ENCODE assay signal across 7 mouse cellular contexts in the genomic region with DNA sequence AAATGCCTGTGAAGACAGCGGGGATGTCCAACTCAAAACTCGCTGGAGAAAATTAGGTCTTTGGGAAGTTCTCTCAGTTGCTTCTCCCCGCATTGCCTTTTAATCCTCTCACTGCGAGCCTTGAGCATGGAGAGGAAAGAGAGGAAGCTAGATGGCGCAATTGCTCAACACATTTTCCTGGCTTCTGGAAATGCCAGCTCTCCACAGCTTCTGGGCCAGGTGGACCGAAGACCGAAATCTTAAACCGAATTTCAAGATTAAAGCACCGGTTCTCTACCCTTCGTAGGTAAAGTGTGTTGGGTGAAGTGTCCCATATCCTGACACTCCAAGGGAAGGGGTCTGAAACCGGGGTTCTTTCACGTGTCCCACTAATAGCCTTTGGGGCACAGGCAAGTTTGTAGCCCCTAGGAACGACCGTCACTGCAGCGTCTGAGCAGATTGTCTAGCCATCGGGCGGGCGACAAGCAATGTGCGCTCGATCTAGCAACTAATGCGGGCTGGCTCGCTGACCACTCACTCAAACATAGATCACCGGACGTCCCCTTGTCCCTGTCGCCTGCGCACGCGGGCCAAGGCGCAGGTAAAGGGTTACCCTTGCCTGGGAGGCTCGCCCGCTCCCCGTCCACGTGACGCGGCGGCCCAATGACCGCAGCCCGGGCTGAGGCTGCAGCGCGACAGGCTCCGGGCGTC. TPM values are rescaled to one million over a fixed set of nuclear protein-coding genes. Genes with fewer than 3 reads are reported as not detected.
A peak's percentile ranks its signal among the peaks of the same experiment; 100 is the strongest.
DNase-seq lines count a peak whose midpoint lies in the region; ATAC-seq and TF ChIP-seq lines count a peak whose summit lies in the region.

A gene (plus strand): TSS at position 545 of the 690 bp plus-strand sequence.

- 3% methylated on average over 42 of the region's 42 CpGs for WGBS in embryonic facial prominence, embryonic 10.5 days
- 3% methylated on average over 42 of the region's 42 CpGs for WGBS in heart, adult 2 months
- 2% methylated on average over 42 of the region's 42 CpGs for WGBS in kidney, adult 2 months
- 3% methylated on average over 42 of the region's 42 CpGs for WGBS in limb, embryonic 10.5 days
- 4% methylated on average over 42 of the region's 42 CpGs for WGBS in midbrain, embryonic 11.5 days
- WGBS in small intestine, adult 2 months, result 2% methylated on average over 42 of the region's 42 CpGs

- peak; percentile 95 for ATAC-seq in midbrain, embryonic 11.5 days (ENCODE audit: low FRiP score)

- H3K27ac ChIP-seq in embryonic facial prominence, embryonic 10.5 days (replicated peaks), result peak within 1 kb of the TSS; percentile 69
- H3K27ac ChIP-seq in heart, adult 2 months, result no peak within 1 kb of the TSS
- H3K27ac ChIP-seq in kidney, adult 2 months (ENCODE audit: insufficient read depth, low read depth, low read length), result peak within 1 kb of the TSS; percentile 90
- H3K27ac ChIP-seq in limb, embryonic 10.5 days, result peak within 1 kb of the TSS; percentile 82
- H3K27ac ChIP-seq in midbrain, embryonic 11.5 days (ENCODE audit: low read depth, low read length), result no peak within 1 kb of the TSS
- peak within 1 kb of the TSS; percentile 27 for H3K27ac ChIP-seq in small intestine, adult 2 months (ENCODE audit: insufficient read depth, low read depth, low read length)

- TF ChIP-seq EP300 in heart, adult 2 months (IDR thresholded peaks at IDR 0.05; ENCODE audit: insufficient read depth, low read depth, low read length), result peak; percentile 35; the same call in 1 of the 2 replicates

- peak within 1 kb of the TSS; percentile 20 for H3K9ac ChIP-seq in heart, adult 2 months (ENCODE audit: low read depth, low read length)
- peak within 1 kb of the TSS; percentile 60 for H3K9ac ChIP-seq in midbrain, embryonic 11.5 days (ENCODE audit: low read length)

- TF ChIP-seq CTCF in heart, adult 2 months (IDR thresholded peaks at IDR 0.05), result peak; percentile 78
- peak; percentile 95 for TF ChIP-seq CTCF in kidney, adult 2 months (conservative IDR thresholded peaks at IDR 0.05; ENCODE audit: insufficient read depth, insufficient read length, low read depth, low read length)
- TF ChIP-seq CTCF in small intestine, adult 2 months (IDR thresholded peaks at IDR 0.05; ENCODE audit: extremely low read depth, insufficient read length, insufficient replicate concordance, low read depth, low read length), result peak; percentile 77; the same call in 1 of the 2 replicates

- peak within 1 kb of the TSS; percentile 95 for H3K4me2 ChIP-seq in midbrain, embryonic 11.5 days

- peak within 1 kb of the TSS; percentile 69 for H3K4me3 ChIP-seq in embryonic facial prominence, embryonic 10.5 days
- H3K4me3 ChIP-seq in heart, adult 2 months, result peak within 1 kb of the TSS; percentile 40
- peak within 1 kb of the TSS; percentile 57 for H3K4me3 ChIP-seq in kidney, adult 2 months (ENCODE audit: insufficient read depth, low read depth, low read length)
- H3K4me3 ChIP-seq in limb, embryonic 10.5 days, result peak within 1 kb of the TSS; percentile 62
- H3K4me3 ChIP-seq in midbrain, embryonic 11.5 days (ENCODE audit: low read depth, low read length), result peak within 1 kb of the TSS; percentile 49
- peak within 1 kb of the TSS; percentile 81 for H3K4me3 ChIP-seq in small intestine, adult 2 months (ENCODE audit: low read depth, low read length)

- H3K9me3 ChIP-seq in embryonic facial prominence, embryonic 10.5 days, result 0 out of 2 replicates have a peak, but pooled peaks cover 3% of the 10 kb centered on the region
- no peaks in the 10 kb centered on the region for H3K9me3 ChIP-seq in limb, embryonic 10.5 days (replicated peaks)
- H3K9me3 ChIP-seq in midbrain, embryonic 11.5 days (ENCODE audit: control insufficient read depth, low read length), result no peaks in the 10 kb centered on the region

- TF ChIP-seq POLR2A in heart, adult 2 months (IDR thresholded peaks at IDR 0.05; ENCODE audit: insufficient read depth, low read depth, low read length), result no peak
- peak; percentile 7 for TF ChIP-seq POLR2A in kidney, adult 2 months (IDR thresholded peaks at IDR 0.05; ENCODE audit: low read depth, low read length)
- no peak for TF ChIP-seq POLR2A in small intestine, adult 2 months (IDR thresholded peaks at IDR 0.05; ENCODE audit: low read depth, low read length)

- H3K4me1 ChIP-seq in embryonic facial prominence, embryonic 10.5 days, result peaks cover 9% of the 10 kb centered on the region
- no peaks in the 10 kb centered on the region for H3K4me1 ChIP-seq in heart, adult 2 months (ENCODE audit: control insufficient read depth, insufficient read depth, low read length)
- H3K4me1 ChIP-seq in kidney, adult 2 months (ENCODE audit: control insufficient read depth, insufficient read depth, low read length), result peaks cover 16% of the 10 kb centered on the region; the same call in 1 of the 2 replicates
- peaks cover 9% of the 10 kb centered on the region for H3K4me1 ChIP-seq in limb, embryonic 10.5 days
- no peaks in the 10 kb centered on the region for H3K4me1 ChIP-seq in midbrain, embryonic 11.5 days (ENCODE audit: control insufficient read depth, insufficient read depth, low read length)
- peaks cover 3% of the 10 kb centered on the region; the same call in 1 of the 2 replicates for H3K4me1 ChIP-seq in small intestine, adult 2 months (ENCODE audit: control insufficient read depth, insufficient read depth, insufficient read length, low read length)

- intact Hi-C loops in heart, adult 2 months (cut with DNase I), result loop anchor here (1.0 kb wide), 1 partner anchor 74 kb away; no protein-coding TSS in a partner anchor

- DNase-seq in adrenal gland, postnatal 36 days, result peak; percentile 81 to 84
- peak; percentile 80 for DNase-seq in embryonic facial prominence, embryonic 10.5 days (ENCODE audit: low spot score)
- DNase-seq in heart, adult 2 months, result peak; percentile 72 to 79
- peak; percentile 92 for DNase-seq in kidney, adult 2 months
- peak; percentile 77 for DNase-seq in limb, embryonic 10.5 days (ENCODE audit: low spot score)
- DNase-seq in midbrain, embryonic 11.5 days (ENCODE audit: low spot score, missing footprints), result peak; percentile 98

- H3K36me3 ChIP-seq in embryonic facial prominence, embryonic 10.5 days (replicated peaks), result no peaks in the 10 kb centered on the region
- no peaks in the 10 kb centered on the region for H3K36me3 ChIP-seq in heart, adult 2 months (ENCODE audit: control insufficient read depth, insufficient read depth, low read length)
- H3K36me3 ChIP-seq in kidney, adult 2 months (ENCODE audit: control insufficient read depth, insufficient read depth, low read length), result no peaks in the 10 kb centered on the region
- no peaks in the 10 kb centered on the region for H3K36me3 ChIP-seq in limb, embryonic 10.5 days
- H3K36me3 ChIP-seq in midbrain, embryonic 11.5 days (ENCODE audit: control insufficient read depth, insufficient read depth, low read length), result no peaks in the 10 kb centered on the region
- H3K36me3 ChIP-seq in small intestine, adult 2 months (ENCODE audit: control insufficient read depth, insufficient read depth, low read length), result no peaks in the 10 kb centered on the region

- H3K79me2 ChIP-seq in heart, adult 2 months (replicated peaks; ENCODE audit: control insufficient read depth, insufficient read depth, low read length), result no peaks in the 10 kb centered on the region

- peaks cover 26% of the 10 kb centered on the region for H3K27me3 ChIP-seq in embryonic facial prominence, embryonic 10.5 days (replicated peaks; ENCODE audit: low read depth, poor library complexity, severe bottlenecking)
- peaks cover 7% of the 10 kb centered on the region; the same call in 1 of the 2 replicates for H3K27me3 ChIP-seq in heart, adult 2 months (ENCODE audit: control insufficient read depth, insufficient read depth, low read length)
- H3K27me3 ChIP-seq in kidney, adult 2 months (replicated peaks; ENCODE audit: control insufficient read depth, insufficient read depth, low read length), result no peaks in the 10 kb centered on the region
- peaks cover 30% of the 10 kb centered on the region for H3K27me3 ChIP-seq in limb, embryonic 10.5 days (ENCODE audit: low read depth, poor library complexity, severe bottlenecking)
- peaks cover 19% of the 10 kb centered on the region for H3K27me3 ChIP-seq in midbrain, embryonic 11.5 days (ENCODE audit: control insufficient read depth, insufficient read depth, low read length)
- H3K27me3 ChIP-seq in small intestine, adult 2 months (ENCODE audit: control insufficient read depth, insufficient read depth, low read length), result no peaks in the 10 kb centered on the region

RNA-seq across cellular contexts. Expression of the gene that starts here (rescaled TPM):
- total RNA-seq in adrenal gland, postnatal 36 days (2021), result under 1 TPM; 0.33 to 0.43 TPM
- 3.3 and 4.5 TPM in 2 replicates for polyA plus RNA-seq in embryonic facial prominence, embryonic 10.5 days (2016; fragmentation: Nextera tagmentation; extraction: Ambion mirVana)
- total RNA-seq in heart, adult 2 months (2021), result 1 to 10 TPM; 3.1 to 3.2 TPM
- 3.1 and 3.4 TPM in 2 replicates for polyA plus RNA-seq in heart, adult 2 months (2012; rRNA removed)
- 50.1 and 57.6 TPM in 2 replicates for polyA plus RNA-seq in kidney, adult 2 months (2012; rRNA removed)
- 1.8 and 3.0 TPM in 2 replicates for polyA plus RNA-seq in limb, embryonic 10.5 days (2016; fragmentation: Nextera tagmentation; extraction: Ambion mirVana)
- 0.90 and 0.96 TPM in 2 replicates for polyA plus RNA-seq in midbrain, embryonic 11.5 days (2014; fragmentation: Nextera tagmentation; extraction: Ambion mirVana)
- 38.7 and 53.8 TPM in 2 replicates for polyA plus RNA-seq in small intestine, adult 2 months (2012; rRNA removed)

Comparison
In these comparisons a context has a peak if more than half of its experiments do, and no peak if none do; other contexts are left out.
1. Peak in DNase-seq in adrenal gland, postnatal 36 days; RNA of the gene not detected or under 1 TPM.
2. Peak in DNase-seq, ATAC-seq, H3K4me3 ChIP-seq, H3K9ac ChIP-seq and H3K4me2 ChIP-seq in midbrain, embryonic 11.5 days; RNA of the gene not detected or under 1 TPM.
3. H3K27ac ChIP-seq: peak in embryonic facial prominence, embryonic 10.5 days (single experiment), kidney, adult 2 months (single experiment), limb, embryonic 10.5 days (single experiment) and small intestine, adult 2 months (single experiment); none in heart, adult 2 months (single experiment) and midbrain, embryonic 11.5 days (single experiment).
4. Peak in every context shown above with its lines, with median percentiles within 50 percentile points of each other: DNase-seq, H3K4me3 ChIP-seq and CTCF ChIP-seq.